Mouse (Mus musculus) left cerebral cortex, adult 2 months (tissue): ENCODE measurements around the gene Mars. TPM values are rescaled to one million over a fixed set of nuclear protein-coding genes. Genes with fewer than 3 reads are reported as not detected.

Experiments used
- DNase-seq, 2 experiments: peaks; one replicate each; pipeline ENCODE4 v3.0.0; 2021 to 2022; ENCODE audit warnings: low spot score in 2 of 2, mixed read lengths in 1 of 2; ENCODE audit errors: extremely low spot score in 1 of 2
- H3K27ac ChIP-seq: fragments of 200-600 bp; 2 replicates; pipeline ENCODE4 v1.8.1; 2022
- H3K4me3 ChIP-seq: fragments of 200-600 bp; 2 replicates; pipeline ENCODE4 v1.8.1; 2022
- CTCF ChIP-seq: fragments of 200-600 bp; IDR thresholded peaks from 2 replicates; pipeline ENCODE4 v1.8.1; 2022; ENCODE audit warnings: antibody characterized with exemption, mild to moderate bottlenecking, moderate library complexity
- intact Hi-C: fragments of 180-260 bp; cut with DNase I; formaldehyde crosslinking; loops from one replicate; pipeline ENCODE4 v1.15.1; 2025
- total RNA-seq, 2 experiments: library from RNA; stranded (reverse); gene quantifications; 2 replicates each; pipeline ENCODE4 v1.2.3; 2021

The Mars gene
- total RNA-seq, 2 experiments from 2014 or later = 55.3 to 61.5 TPM

GRCm38 (mm10) chr10:127297015-127297871 is 14.3 kb downstream of the Mars start:
- Histone ChIP-seq H3K27ac (peak overlapping the region; percentile 40; the same call in 1 of the 2 replicates), H3K4me3 (no peak overlapping the region)
- intact Hi-C loops = no loop called here
- DNase-seq = no peak
- no peak for TF ChIP-seq CTCF

- Histone ChIP-seq H3K4me3 (no peak overlapping the region), H3K27ac (no peak overlapping the region)
- intact Hi-C loops = no loop called here
- TF ChIP-seq CTCF = no peak
- no peak for DNase-seq
These were observed 15.4 kb downstream of the Mars start for GRCm38 (mm10) chr10:127295986-127296794.

GRCm38 (mm10) chr10:127294895-127295510 is 16.6 kb downstream of the Mars start:
- no peak overlapping the region for H3K27ac ChIP-seq
- no peak for DNase-seq
- TF ChIP-seq CTCF = no peak
- H3K4me3 ChIP-seq = no peak overlapping the region
- intact Hi-C loops = no loop called here

GRCm38 (mm10) chr10:127293590-127294113 is 17.9 kb downstream of the Mars start:
- H3K4me3 ChIP-seq = no peak overlapping the region
- no peak for TF ChIP-seq CTCF
- intact Hi-C loops = no loop called here
- DNase-seq = no peak
- H3K27ac ChIP-seq = 0 out of 2 replicates have a peak overlapping the region, but pooled peaks have one; percentile 32

GRCm38 (mm10) chr10:127292987-127293538 is 18.5 kb downstream of the Mars start:
- no peak for TF ChIP-seq CTCF
- intact Hi-C loops = no loop called here
- no peak overlapping the region for H3K27ac ChIP-seq
- 0 out of 2 replicates have a peak overlapping the region, but pooled peaks have one; percentile 9 for H3K4me3 ChIP-seq
- DNase-seq = no peak

- H3K4me3 ChIP-seq = peak overlapping the region; percentile 64
- intact Hi-C loops = no loop called here
These were observed 19.5 kb downstream of the Mars start for GRCm38 (mm10) chr10:127291881-127292638.

GRCm38 (mm10) chr10:127290930-127291880 is 20.4 kb downstream of the Mars start:
- peak overlapping the region; percentile 99 for H3K27ac ChIP-seq
- peak; percentile 47 to 53 for DNase-seq
- TF ChIP-seq CTCF = no peak
- intact Hi-C loops = loop anchor here (1.0 kb wide), 1 partner anchor 20 kb away; the partner anchor contains the start of gene Mars
- H3K4me3 ChIP-seq = peak overlapping the region; percentile 64

More at GRCm38 (mm10) chr10:127291881-127292638, 19.5 kb downstream of the Mars start:
- peak overlapping the region; percentile 4; the same call in 1 of the 2 replicates for H3K27ac ChIP-seq
- DNase-seq = no peak
- TF ChIP-seq CTCF = no peak

GRCm38 (mm10) chr10:127290307-127290929 is 21.2 kb downstream of the Mars start:
- peak overlapping the region; percentile 64 for H3K4me3 ChIP-seq
- intact Hi-C loops = loop anchor here (1.0 kb wide), 1 partner anchor 21 kb away; the partner anchor contains the start of gene Mars
- peak overlapping the region; percentile 99 for H3K27ac ChIP-seq
- no peak for TF ChIP-seq CTCF
- DNase-seq = peak; percentile 99 to 100
